In genomic region chr2:140690906-140691305, GRCm38 (mm10) we compare ENCODE assay signal across 18 mouse cellular contexts. TPM values are rescaled to one million over a fixed set of nuclear protein-coding genes. Genes with fewer than 3 reads are reported as not detected.
"Had no signal": no experiment of that assay in that cellular context is flagged by ENCODE, and none has a peak within 500 bp of the region (broad histone marks: within the 10 kb centered on the region; RNA-seq: fewer than 3 reads in every experiment).

No protein-coding gene starts in this region.

- H3K36me3 ChIP-seq: neural tube, embryonic 12.5 days; neural tube, embryonic 13.5 days; neural tube, embryonic 15.5 days; stomach, embryonic 15.5 days had no signal

- H3K4me2 ChIP-seq: neural tube, embryonic 12.5 days; neural tube, embryonic 13.5 days; neural tube, embryonic 15.5 days; stomach, embryonic 15.5 days had no signal

- H3K27me3 ChIP-seq: neural tube, embryonic 12.5 days; neural tube, embryonic 13.5 days; neural tube, embryonic 15.5 days; stomach, embryonic 15.5 days had no signal

- H3K9ac ChIP-seq: neural tube, embryonic 12.5 days; neural tube, embryonic 13.5 days; neural tube, embryonic 15.5 days; stomach, embryonic 15.5 days had no signal

- H3K9me3 ChIP-seq: neural tube, embryonic 12.5 days; neural tube, embryonic 13.5 days; neural tube, embryonic 15.5 days; stomach, embryonic 15.5 days had no signal

- DNase-seq: retina, postnatal 1 day; right cerebral cortex, adult 18-20 months; right cerebral cortex, postnatal 14 days; right cerebral cortex, postnatal 25 days; right cerebral cortex, postnatal 4 days; spleen, adult 18-20 months; thymus, adult 18-20 months; thymus, adult 2 months; thymus, postnatal 14 days; thymus, postnatal 25 days; thymus, postnatal 36 days; thymus, postnatal 4 days had no signal

- H3K4me1 ChIP-seq: neural tube, embryonic 12.5 days; neural tube, embryonic 13.5 days; neural tube, embryonic 15.5 days; stomach, embryonic 15.5 days had no signal

- H3K4me3 ChIP-seq: neural tube, embryonic 12.5 days; neural tube, embryonic 13.5 days; neural tube, embryonic 15.5 days; stomach, embryonic 15.5 days had no signal

- H3K27ac ChIP-seq: neural tube, embryonic 12.5 days; neural tube, embryonic 13.5 days; neural tube, embryonic 15.5 days; stomach, embryonic 15.5 days; stomach, postnatal 0 days had no signal

RNA-seq across cellular contexts. Expression of gene Flrt3, which starts 19.6 kb away (rescaled TPM):
- total RNA-seq: neutrophil, adult 5-6 weeks had no signal
